Mouse (Mus musculus) CH12.LX (cell line): ENCODE results near the gene Spata13. TPM values are rescaled to one million over a fixed set of nuclear protein-coding genes. Genes with fewer than 3 reads are reported as not detected.

Experiments
- DNase-seq: peaks from one replicate; pipeline ENCODE4 v3.0.0-alpha.2; 2013; ENCODE audit errors: extremely low read depth
- H3K27ac ChIP-seq: 2 replicates; pipeline ENCODE4 v1.5.1; 2012; ENCODE audit warnings: low read depth, mild to moderate bottlenecking, control low read depth, moderate library complexity; ENCODE audit not compliant: insufficient read depth
- H3K27me3 ChIP-seq: replicated peaks from 2 replicates; pipeline ENCODE3; 2012; ENCODE audit warnings: inconsistent platforms
- H3K36me3 ChIP-seq, 2 experiments: replicated peaks in 1 of 2; 2 replicates each; pipeline versions ENCODE3 to v1.6.1; 2012; ENCODE audit warnings: inconsistent platforms in 1 of 2, low read length in 1 of 2, mild to moderate bottlenecking in 1 of 2, mixed read lengths in 1 of 2, moderate library complexity in 1 of 2; ENCODE audit not compliant: control insufficient read depth in 1 of 2, insufficient read depth in 1 of 2
- H3K4me1 ChIP-seq, 2 experiments: 2 replicates each; pipeline ENCODE4 v1.6.1; 2012; ENCODE audit warnings: inconsistent platforms in 1 of 2, moderate library complexity in 1 of 2; ENCODE audit not compliant: insufficient read depth in 2 of 2, control insufficient read depth in 1 of 2
- H3K4me2 ChIP-seq: 2 replicates; pipeline ENCODE4 v1.6.1; 2012; ENCODE audit warnings: low read depth, mild to moderate bottlenecking, control low read depth; ENCODE audit not compliant: poor library complexity, insufficient read depth, severe bottlenecking
- H3K4me3 ChIP-seq, 3 experiments: fragments of 150-350 bp in 1 of 3; sonication (generic) in 1 of 3; replicated peaks in 1 of 3; 2 replicates each; pipeline versions ENCODE3 to v1.5.1; 2011 to 2012; ENCODE audit warnings: low read depth in 2 of 3, low read length in 2 of 3, mild to moderate bottlenecking in 2 of 3, moderate library complexity in 2 of 3, control low read depth in 1 of 3, improper control_type of control experiment in 1 of 3, inconsistent platforms in 1 of 3, mixed read lengths in 1 of 3; ENCODE audit not compliant: poor library complexity in 1 of 3
- H3K79me2 ChIP-seq: replicated peaks from 2 replicates; pipeline ENCODE4 v1.6.1; 2012; ENCODE audit warnings: mild to moderate bottlenecking, moderate library complexity; ENCODE audit not compliant: control insufficient read depth, poor library complexity, insufficient read depth, severe bottlenecking; ENCODE audit errors: extremely low read depth
- H3K9ac ChIP-seq: 2 replicates; pipeline ENCODE4 v1.6.1; 2012; ENCODE audit warnings: low read depth, mild to moderate bottlenecking, control low read depth, moderate library complexity; ENCODE audit not compliant: insufficient read depth
- H3K9me3 ChIP-seq: replicated peaks from 2 replicates; pipeline ENCODE3; 2012; ENCODE audit warnings: low read length, inconsistent platforms, mixed read lengths
- BHLHE40 ChIP-seq: IDR thresholded peaks from 2 replicates; pipeline ENCODE4 v1.6.1; 2011; ENCODE audit warnings: mild to moderate bottlenecking, low read depth, low read length, improper control_type of control experiment
- CHD1 ChIP-seq: IDR thresholded peaks from 2 replicates; pipeline ENCODE4 v1.6.1; 2012; ENCODE audit warnings: low read depth, low read length, improper control_type of control experiment, inconsistent platforms
- E2F4 ChIP-seq: IDR thresholded peaks from 2 replicates; pipeline ENCODE4 v1.6.1; 2011; ENCODE audit warnings: low read depth, low read length, improper control_type of control experiment; ENCODE audit not compliant: insufficient replicate concordance
- HCFC1 ChIP-seq: IDR thresholded peaks from 2 replicates; pipeline ENCODE4 v1.6.1; 2012; ENCODE audit warnings: low read depth, mild to moderate bottlenecking, inconsistent platforms, low read length, improper control_type of control experiment
- KAT2A ChIP-seq: IDR thresholded peaks from 2 replicates; pipeline ENCODE4 v1.6.1; 2012; ENCODE audit warnings: low read length, improper control_type of control experiment, inconsistent platforms; ENCODE audit not compliant: insufficient replicate concordance
- MAX ChIP-seq: IDR thresholded peaks from 2 replicates; pipeline ENCODE4 v1.6.1; 2011; ENCODE audit warnings: low read length, improper control_type of control experiment
- MYC ChIP-seq: IDR thresholded peaks from 2 replicates; pipeline ENCODE4 v1.6.1; 2011; ENCODE audit warnings: low read depth, mild to moderate bottlenecking, improper control_type of control experiment, low read length
- NELFE ChIP-seq: IDR thresholded peaks from 2 replicates; pipeline ENCODE4 v1.6.1; 2011; ENCODE audit warnings: low read depth, low read length, improper control_type of control experiment
- POLR2A ChIP-seq: IDR thresholded peaks from 2 replicates; pipeline ENCODE4 v1.6.1; 2011; ENCODE audit warnings: low read depth, mild to moderate bottlenecking, improper control_type of control experiment, low read length
- RAD21 ChIP-seq: IDR thresholded peaks from 2 replicates; pipeline ENCODE4 v1.6.1; 2011; ENCODE audit warnings: low read depth, mild to moderate bottlenecking, low read length, improper control_type of control experiment, moderate library complexity
- SIN3A ChIP-seq: IDR thresholded peaks from 2 replicates; pipeline ENCODE4 v1.6.1; 2012; ENCODE audit warnings: low read length, improper control_type of control experiment, inconsistent platforms
- TCF12 ChIP-seq: IDR thresholded peaks from 2 replicates; pipeline ENCODE4 v1.6.1; 2014; ENCODE audit warnings: low read depth, mild to moderate bottlenecking, inconsistent platforms, low read length, improper control_type of control experiment
- UBTF ChIP-seq: IDR thresholded peaks from 2 replicates; pipeline ENCODE4 v1.6.1; 2012; ENCODE audit warnings: low read depth, mild to moderate bottlenecking, inconsistent platforms, low read length, improper control_type of control experiment, moderate library complexity
- ZKSCAN1 ChIP-seq: IDR thresholded peaks from 2 replicates; pipeline ENCODE4 v1.6.1; 2012; ENCODE audit warnings: low read depth, inconsistent platforms, low read length, improper control_type of control experiment, borderline replicate concordance
- dilution Hi-C: fragments of 300-500 bp; cut with MboI; formaldehyde crosslinking; loops from 2 replicates; pipeline ENCODE4 v1.14.3; 2020; ENCODE audit warnings: low sequenced_read_pairs; ENCODE audit not compliant: extremely low pct_unique_long_range_greater_than_20kb, extremely low pct_ligation_motif_present
- in situ Hi-C: fragments of 300-500 bp; cut with MboI; formaldehyde crosslinking; loops from 3 replicates; pipeline ENCODE4 v1.14.3; 2019; ENCODE audit warnings: low sequenced_read_pairs, low pct_ligation_motif_present, low pct_unique_long_range_greater_than_20kb, mixed read lengths
- polyA plus RNA-seq: library from polyadenylated mRNA; unstranded; fragments of >175 nt; gene quantifications from 2 replicates; pipeline ENCODE4 v1.2.1, GENCODE M21; 2012; ENCODE audit warnings: low read depth; ENCODE audit not compliant: insufficient read length
- total RNA-seq, 2 experiments: library from RNA; depleted of rRNA; stranded (reverse); fragments of 300-350 nt in 1 of 2; fragments of >200 nt in 1 of 2; gene quantifications; 2 replicates each; pipeline ENCODE4 v1.2.3; 2012 to 2014

The Spata13 gene
- total and polyA plus RNA-seq, 3 experiments = 11.6 to 15.9 (median 13.6) TPM

GRCm38 (mm10) chr14:60732081-60732480 is 98.3 kb downstream of the Spata13 start:
- Histone ChIP-seq H3K27me3 (no peaks in the 10 kb centered on the region), H3K36me3 (no peaks in the 10 kb centered on the region), H3K27ac (no peak overlapping the region), H3K4me2 (no peak overlapping the region), H3K4me1 (peaks cover 12 to 75% of the 10 kb centered on the region in 2 experiments), H3K9ac (no peak overlapping the region; the same call in 1 of the 2 replicates), H3K9me3 (peaks cover 6% of the 10 kb centered on the region), H3K79me2 (peaks cover 24% of the 10 kb centered on the region), H3K4me3 (no peak overlapping the region)
- TF ChIP-seq CHD1 = 0 out of 2 replicates have a peak, but pooled peaks have one; percentile 52
- TF ChIP-seq BHLHE40 = peak; percentile 29; the same call in 1 of the 2 replicates
- no peak for TF ChIP-seq MYC
- no peak for TF ChIP-seq RAD21
- TF ChIP-seq HCFC1 = 0 out of 2 replicates have a peak, but pooled peaks have one; percentile 11
- no peak for DNase-seq
- dilution Hi-C loops = no loop called here
- in situ Hi-C loops = loop anchor here (25.0 kb wide), 1 partner anchor 470 kb away; the partner anchor contains the start of genes Gm49336, Mtmr6 and Nupl1

- H3K4me1 ChIP-seq = peaks cover 16 to 76% of the 10 kb centered on the region in 2 experiments
- H3K27me3 ChIP-seq = no peaks in the 10 kb centered on the region
- peak; percentile 38; the same call in 1 of the 2 replicates for TF ChIP-seq MAX
- TF ChIP-seq KAT2A = no peak
- peak; percentile 35; the same call in 1 of the 2 replicates for TF ChIP-seq NELFE
- TF ChIP-seq SIN3A = peak; percentile 1; the same call in 1 of the 2 replicates
- TF ChIP-seq ZKSCAN1 = no peak
- TF ChIP-seq E2F4 = no peak
- TF ChIP-seq POLR2A = peak; percentile 68
- 0 out of 2 replicates have a peak, but pooled peaks have one; percentile 39 for TF ChIP-seq UBTF
- TF ChIP-seq TCF12 = peak; percentile 28; the same call in 1 of the 2 replicates
- TF ChIP-seq BHLHE40 = peak; percentile 58; the same call in 1 of the 2 replicates
- H3K9me3 ChIP-seq = peaks cover 6% of the 10 kb centered on the region
- H3K4me3 ChIP-seq = peak overlapping the region; percentile 47 to 76 (median 62)
- dilution Hi-C loops = no loop called here
- H3K4me2 ChIP-seq = peak overlapping the region; percentile 89
- no peak for DNase-seq
- H3K36me3 ChIP-seq = no peaks in the 10 kb centered on the region
- peak overlapping the region; percentile 46 for H3K27ac ChIP-seq
- peak overlapping the region; percentile 93 for H3K9ac ChIP-seq
- in situ Hi-C loops = loop anchor here (25.0 kb wide), 1 partner anchor 470 kb away; the partner anchor contains the start of genes Gm49336, Mtmr6 and Nupl1
- H3K79me2 ChIP-seq = peaks cover 24% of the 10 kb centered on the region
Measured at GRCm38 (mm10) chr14:60732787-60733186, 99.0 kb downstream of the Spata13 start.
